Mouse (Mus musculus): ENCODE data around the gene Garem2. TPM values are rescaled to one million over a fixed set of nuclear protein-coding genes. Genes with fewer than 3 reads are reported as not detected.

The Garem2 gene
- polyA plus RNA-seq, 1 experiment from 2014 or later, result 13.4 TPM

Other genes starting within 250 kb of the Garem2 start
- gene Il6, start 92.0 kb upstream of the Garem2 start, polyA plus RNA-seq (2014; fragmentation: Nextera tagmentation; extraction: Ambion mirVana), result 0.20 TPM in 1 of 2 replicates, not detected in the other
- 45.1 and 46.9 TPM in 2 replicates for gene Tyms, start 31.5 kb upstream of the Garem2 start, polyA plus RNA-seq (2014; fragmentation: Nextera tagmentation; extraction: Ambion mirVana)
- 3.3 and 5.2 TPM in 2 replicates for gene 3110082J24Rik, start 925 bp downstream of the Garem2 start, polyA plus RNA-seq (2014; fragmentation: Nextera tagmentation; extraction: Ambion mirVana)
- 57.5 and 62.2 TPM in 2 replicates for gene Hadha, start 50.0 kb downstream of the Garem2 start, polyA plus RNA-seq (2014; fragmentation: Nextera tagmentation; extraction: Ambion mirVana)
- 62.3 and 63.8 TPM in 2 replicates for gene Hadhb, start 50.1 kb downstream of the Garem2 start, polyA plus RNA-seq (2014; fragmentation: Nextera tagmentation; extraction: Ambion mirVana)
- gene Adgrf3, start 100.6 kb downstream of the Garem2 start, polyA plus RNA-seq (2014; fragmentation: Nextera tagmentation; extraction: Ambion mirVana), result not detected in 2 replicates
- 38.0 and 39.7 TPM in 2 replicates for gene Selenoi, start 127.4 kb downstream of the Garem2 start, polyA plus RNA-seq (2014; fragmentation: Nextera tagmentation; extraction: Ambion mirVana)
- gene Drc1, start 176.2 kb downstream of the Garem2 start, polyA plus RNA-seq (2014; fragmentation: Nextera tagmentation; extraction: Ambion mirVana), result 5.5 and 6.0 TPM in 2 replicates

Measured in hindbrain, embryonic 14.5 days (tissue).